Comparison of ENCODE assay signal across 8 mouse cellular contexts in the genomic region with DNA sequence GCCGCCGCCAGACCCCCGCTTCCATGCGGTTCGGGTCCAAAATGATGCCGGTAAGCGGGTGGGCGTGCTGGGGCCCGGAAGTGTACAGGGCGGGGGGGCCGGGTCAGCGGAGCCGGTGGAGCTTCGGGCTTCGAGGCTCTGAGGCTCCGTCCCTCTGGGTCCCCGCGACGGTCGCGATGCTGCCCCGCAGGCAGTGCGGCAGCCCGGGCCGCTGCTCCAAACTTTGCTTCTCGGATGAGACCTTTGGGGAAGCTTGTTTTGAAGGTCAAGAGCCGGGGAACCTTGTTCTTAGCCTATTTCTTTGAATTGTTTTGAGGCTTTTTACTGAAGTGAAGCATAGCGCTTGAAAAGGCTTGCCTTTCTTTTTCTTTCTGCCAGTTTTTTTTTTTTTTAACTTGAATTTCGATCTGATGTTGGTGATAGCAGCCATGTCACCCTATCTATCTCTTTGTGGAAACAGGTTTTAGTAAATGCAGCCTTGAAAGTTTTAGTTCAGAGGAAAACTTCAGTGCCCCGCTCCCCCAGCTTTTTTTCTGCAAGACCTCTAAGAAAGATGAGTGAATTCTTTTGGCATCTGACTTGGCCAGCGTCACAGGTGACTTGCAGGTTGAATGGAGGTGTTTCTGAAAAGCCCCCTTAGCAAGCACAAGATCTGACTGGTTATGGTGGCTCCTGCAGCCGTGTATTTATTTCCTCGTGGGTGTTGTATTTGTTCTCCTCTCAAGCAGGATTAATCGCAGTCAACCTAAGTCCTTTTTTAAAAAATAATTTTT. TPM values are rescaled to one million over a fixed set of nuclear protein-coding genes. Genes with fewer than 3 reads are reported as not detected.
DNase-seq lines count a peak whose midpoint lies in the region; ATAC-seq and TF ChIP-seq lines count a peak whose summit lies in the region.

No protein-coding gene starts in this region.

- H3K27ac ChIP-seq in hindbrain, embryonic 12.5 days: peak overlapping the region; percentile 96
- peak overlapping the region; percentile 75 for H3K27ac ChIP-seq in liver, embryonic 15.5 days (replicated peaks)
- peak overlapping the region; percentile 98 for H3K27ac ChIP-seq in neural tube, embryonic 15.5 days (replicated peaks)

- H3K4me2 ChIP-seq in hindbrain, embryonic 12.5 days (replicated peaks): peak overlapping the region; percentile 62
- peak overlapping the region; percentile 98 for H3K4me2 ChIP-seq in liver, embryonic 15.5 days
- H3K4me2 ChIP-seq in neural tube, embryonic 15.5 days: peak overlapping the region; percentile 72

- DNase-seq in cerebellum, adult 18-20 months: peak; percentile 22 to 35
- DNase-seq in cerebellum, postnatal 25 days: no peak
- DNase-seq in G1E (ENCODE audit: low spot score): peak; percentile 48
- peak; percentile 73 for DNase-seq in embryo, embryonic 11 days
- no peak for DNase-seq in left cerebral cortex, adult 8-10 months (ENCODE audit: low spot score in 2 of 2)

- WGBS in hindbrain, embryonic 12.5 days: under 1% methylated on average over 34 of the region's 34 CpGs
- 4% methylated on average over 34 of the region's 34 CpGs for WGBS in liver, embryonic 15.5 days (ENCODE audit: insufficient replicate concordance)
- WGBS in neural tube, embryonic 15.5 days: 1% methylated on average over 34 of the region's 34 CpGs

- H3K9ac ChIP-seq in hindbrain, embryonic 12.5 days: peak overlapping the region; percentile 93
- peak overlapping the region; percentile 81 for H3K9ac ChIP-seq in liver, embryonic 15.5 days
- H3K9ac ChIP-seq in neural tube, embryonic 15.5 days (replicated peaks): peak overlapping the region; percentile 86

- no peaks in the 10 kb centered on the region for H3K9me3 ChIP-seq in G1E (replicated peaks)
- H3K9me3 ChIP-seq in hindbrain, embryonic 12.5 days (replicated peaks): no peaks in the 10 kb centered on the region
- H3K9me3 ChIP-seq in liver, embryonic 15.5 days (replicated peaks): no peaks in the 10 kb centered on the region
- H3K9me3 ChIP-seq in neural tube, embryonic 15.5 days (replicated peaks): no peaks in the 10 kb centered on the region

- H3K27me3 ChIP-seq in G1E (ENCODE audit: insufficient read depth, low read length): peaks cover 2% of the 10 kb centered on the region
- no peaks in the 10 kb centered on the region for H3K27me3 ChIP-seq in hindbrain, embryonic 12.5 days
- H3K27me3 ChIP-seq in liver, embryonic 15.5 days: peaks cover 5% of the 10 kb centered on the region; the same call in 1 of the 2 replicates
- no peaks in the 10 kb centered on the region for H3K27me3 ChIP-seq in neural tube, embryonic 15.5 days (replicated peaks)

- H3K4me3 ChIP-seq in G1E (ENCODE audit: low read depth, low read length): peak overlapping the region; percentile 90
- peak overlapping the region; percentile 91 for H3K4me3 ChIP-seq in hindbrain, embryonic 12.5 days
- peak overlapping the region; percentile 91 for H3K4me3 ChIP-seq in liver, embryonic 15.5 days (replicated peaks)
- H3K4me3 ChIP-seq in neural tube, embryonic 15.5 days (replicated peaks): peak overlapping the region; percentile 88

- no peak for TF ChIP-seq CTCF in G1E (IDR thresholded peaks at IDR 0.05; ENCODE audit: low read depth, low read length)

- ATAC-seq in G1E (ENCODE audit: extremely low read depth, insufficient number of reproducible peaks, low FRiP score, poor library complexity, severe bottlenecking): no peak
- ATAC-seq in hindbrain, embryonic 12.5 days (ENCODE audit: low FRiP score): peak; percentile 76
- peak; percentile 56 for ATAC-seq in liver, embryonic 15.5 days (ENCODE audit: insufficient read depth)
- peak; percentile 64 for ATAC-seq in neural tube, embryonic 15.5 days (ENCODE audit: low FRiP score)

- H3K36me3 ChIP-seq in G1E (replicated peaks): peaks cover 4% of the 10 kb centered on the region
- no peaks in the 10 kb centered on the region for H3K36me3 ChIP-seq in hindbrain, embryonic 12.5 days
- H3K36me3 ChIP-seq in liver, embryonic 15.5 days (replicated peaks): no peaks in the 10 kb centered on the region
- no peaks in the 10 kb centered on the region for H3K36me3 ChIP-seq in neural tube, embryonic 15.5 days

- peaks cover 21% of the 10 kb centered on the region for H3K4me1 ChIP-seq in G1E (ENCODE audit: insufficient read depth, low read depth, low read length)
- H3K4me1 ChIP-seq in hindbrain, embryonic 12.5 days: peaks cover 24% of the 10 kb centered on the region
- H3K4me1 ChIP-seq in liver, embryonic 15.5 days (replicated peaks): peaks cover 18% of the 10 kb centered on the region
- peaks cover 32% of the 10 kb centered on the region for H3K4me1 ChIP-seq in neural tube, embryonic 15.5 days

RNA-seq across cellular contexts. Expression of a gene that starts 0.6 kb away (rescaled TPM):
- total RNA-seq in G1E (2014; fragmentation: Nextera tagmentation): 20.5 and 28.1 TPM in 2 replicates
- total RNA-seq in G1E (2017): 5.5 and 7.6 TPM in 2 replicates
- 10.1 and 16.7 TPM in 2 replicates for polyA plus RNA-seq in G1E (2012)
- polyA plus RNA-seq in hindbrain, embryonic 12.5 days (2016; fragmentation: Nextera tagmentation; extraction: Ambion mirVana): 31.9 and 32.7 TPM in 2 replicates
- 3.5 and 3.8 TPM in 2 replicates for polyA plus RNA-seq in liver, embryonic 15.5 days (2015; fragmentation: Nextera tagmentation; extraction: Ambion mirVana)
- 14.6 and 17.4 TPM in 2 replicates for polyA plus RNA-seq in neural tube, embryonic 15.5 days (2015; fragmentation: Nextera tagmentation; extraction: Ambion mirVana)
- total RNA-seq in left cerebral cortex, adult 8-10 months (2022): 10 to 100 TPM; 23.8 to 34.0 (median 26.8) TPM

Comparison
In these comparisons a context has a peak if more than half of its experiments do, and no peak if none do; other contexts are left out.
1. DNase-seq: peak in cerebellum, adult 18-20 months (2 of 2), G1E (single experiment) and embryo, embryonic 11 days (single experiment); none in cerebellum, postnatal 25 days (0 of 2) and left cerebral cortex, adult 8-10 months (0 of 2).
2. Peak in every context shown above with its lines, with median percentiles within 50 percentile points of each other: H3K4me3 ChIP-seq, H3K27ac ChIP-seq, H3K4me2 ChIP-seq and H3K9ac ChIP-seq.